Mouse (Mus musculus) layer of hippocampus, adult 9-11 months (tissue): Measurements from ENCODE around the gene Slc1a7.
A peak's percentile ranks its signal among the peaks of the same experiment; 100 is the strongest.

ENCODE experiments used
- DNase-seq: peaks from one replicate; pipeline ENCODE4 v3.0.0; 2022

Gene Slc1a7

DNA sequence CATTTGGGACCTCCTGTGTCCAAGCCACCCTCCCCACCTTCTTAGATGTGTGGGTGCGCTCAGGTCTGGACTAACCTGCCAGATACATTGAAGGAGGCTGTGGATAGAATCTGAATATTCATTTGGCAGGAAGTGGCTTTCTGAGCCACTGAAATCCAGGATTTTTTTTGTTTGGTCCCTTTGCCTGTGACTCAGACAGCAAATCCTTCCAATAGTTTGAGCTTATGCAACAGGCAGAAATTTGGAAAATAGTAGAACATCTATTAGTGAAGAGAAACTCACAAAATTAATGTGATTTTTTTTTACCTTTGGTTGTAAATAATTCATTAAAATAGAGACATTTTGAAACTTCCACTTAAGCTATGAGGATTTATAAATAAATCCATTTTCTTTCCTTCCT is 3.0 kb downstream of the Slc1a7 start:
- no peak for DNase-seq

DNA sequence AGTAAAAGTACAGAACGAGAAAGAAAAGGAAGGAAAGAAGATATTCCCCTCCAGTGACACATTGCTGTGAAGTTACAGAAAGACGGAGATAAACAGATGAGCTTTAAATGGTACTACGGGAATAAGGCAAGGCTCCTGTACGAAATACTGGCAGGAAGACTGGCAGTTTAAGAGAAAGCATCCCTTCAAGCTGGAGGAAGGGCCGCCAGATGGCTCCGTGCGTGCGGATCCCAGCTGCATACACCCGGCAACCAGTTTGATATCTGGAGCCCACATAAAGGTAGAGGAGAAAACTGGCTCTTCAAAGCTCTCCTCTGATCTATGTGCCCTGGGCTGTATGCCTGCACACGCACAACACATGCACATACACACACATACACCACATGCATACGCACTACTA is 6.4 kb downstream of the Slc1a7 start:
- no peak for DNase-seq

- no peak for DNase-seq
Observed at GRCm38 (mm10) chr4:107975004-107975403, 6.9 kb downstream of the Slc1a7 start.

GRCm38 (mm10) chr4:107977593-107977992 is 9.5 kb downstream of the Slc1a7 start:
- no peak for DNase-seq

GRCm38 (mm10) chr4:107979530-107979929 is 11.4 kb downstream of the Slc1a7 start:
- DNase-seq = peak; percentile 37

GRCm38 (mm10) chr4:107980002-107980600 is 12.0 kb downstream of the Slc1a7 start:
- DNase-seq = no peak

- DNase-seq = no peak
Observed at GRCm38 (mm10) chr4:107983717-107984116, 15.6 kb downstream of the Slc1a7 start.

GRCm38 (mm10) chr4:107984282-107984981 is 16.3 kb downstream of the Slc1a7 start:
- DNase-seq = peak; percentile 86

DNA sequence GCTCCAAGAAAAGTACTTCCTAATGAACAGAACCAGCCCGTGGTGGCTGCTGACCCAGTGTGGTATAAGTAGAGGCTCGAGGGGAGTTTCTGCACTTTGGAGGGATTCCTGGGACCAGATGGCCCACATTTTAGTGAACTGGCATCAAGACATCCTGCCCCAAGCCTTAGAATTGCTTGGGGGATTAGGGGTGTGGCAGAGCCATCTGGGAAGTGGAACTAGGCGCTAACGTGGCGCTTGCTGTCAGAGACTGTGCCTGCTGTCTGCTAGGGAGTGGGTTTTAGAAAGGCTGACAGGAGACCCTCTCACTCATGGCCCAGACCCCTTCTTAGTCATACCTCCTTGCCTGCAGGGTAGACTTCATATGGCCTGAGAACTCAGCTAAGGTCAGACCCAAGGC is 17.7 kb downstream of the Slc1a7 start:
- DNase-seq = no peak

DNA sequence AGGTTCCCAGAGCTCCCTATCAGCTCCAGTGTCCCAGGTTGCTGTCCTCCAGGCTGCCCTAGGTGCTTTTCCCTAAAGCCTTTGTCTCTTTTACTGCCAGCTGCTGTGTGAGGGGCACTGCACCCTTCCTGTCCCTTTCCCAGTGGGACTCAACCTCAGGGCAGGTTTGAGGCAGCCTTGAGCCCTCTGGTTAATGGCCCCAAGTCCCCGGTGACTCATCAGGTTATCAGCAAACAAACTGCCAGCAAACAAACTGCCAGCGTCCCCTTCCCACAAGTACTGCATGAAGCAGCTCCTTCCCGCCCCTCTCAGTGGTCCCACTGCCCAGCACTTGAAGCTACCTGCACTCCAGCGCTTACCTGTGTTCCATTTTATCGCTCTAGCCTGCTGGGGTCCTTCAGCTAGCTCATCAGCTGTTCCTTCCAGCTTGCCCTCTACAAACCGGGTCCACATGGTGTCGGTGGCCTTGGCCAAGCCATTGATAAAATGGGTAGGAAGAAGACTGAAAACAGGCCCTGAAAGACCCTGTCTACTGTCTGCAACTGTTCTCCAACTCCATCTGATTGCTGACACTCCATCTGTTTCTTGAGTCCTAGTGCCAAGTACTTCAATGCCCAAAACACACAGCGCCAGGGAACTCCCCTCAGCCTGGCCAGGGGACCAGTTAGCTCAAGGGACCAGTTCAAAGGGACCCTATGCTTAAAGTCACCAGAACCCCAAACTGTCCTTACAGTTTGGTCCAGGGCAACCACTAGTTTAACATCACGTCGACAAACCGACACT is 18.4 kb downstream of the Slc1a7 start:
- no peak for DNase-seq

DNA sequence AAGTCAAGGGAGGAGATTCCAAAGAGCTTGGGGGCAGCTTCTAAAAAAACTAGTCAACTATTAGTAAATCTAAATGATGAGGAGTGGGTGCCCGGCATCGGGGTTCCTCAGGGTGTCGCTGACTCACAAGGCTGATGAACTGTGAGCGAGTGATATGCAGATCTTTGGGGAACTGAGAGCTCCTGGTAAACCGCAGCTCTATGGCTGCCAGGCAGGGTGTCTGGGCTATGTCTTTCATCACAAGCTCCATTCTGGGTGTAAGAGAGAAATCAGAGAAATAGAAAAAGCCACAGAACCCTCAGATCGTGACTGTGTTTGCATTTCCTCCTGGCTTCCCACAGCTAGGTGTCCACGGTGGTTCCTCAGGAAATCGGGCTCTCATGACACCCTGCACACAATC is 20.8 kb downstream of the Slc1a7 start:
- DNase-seq = no peak

DNA sequence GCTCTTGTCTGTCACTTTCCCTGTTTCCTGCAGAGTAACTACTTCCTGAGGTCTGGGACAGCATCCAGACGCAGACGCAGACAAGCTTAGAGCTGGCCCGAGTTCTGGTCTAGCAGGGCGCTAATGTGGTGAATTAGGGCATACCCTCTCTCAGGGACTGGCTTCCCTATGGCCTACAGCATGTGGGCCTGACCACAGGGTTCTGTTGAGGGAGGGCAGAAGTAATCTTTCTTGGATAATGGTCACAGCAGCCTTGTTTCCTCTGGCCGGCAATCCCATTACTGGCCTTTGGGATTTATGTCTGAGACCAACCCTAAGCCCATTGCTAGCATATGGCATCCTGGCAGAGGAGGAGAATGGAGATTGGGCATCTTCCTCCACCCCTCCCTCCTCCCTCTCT is 22.7 kb downstream of the Slc1a7 start:
- DNase-seq = no peak

- DNase-seq = no peak
Observed at GRCm38 (mm10) chr4:107991879-107992278, 23.7 kb downstream of the Slc1a7 start.

GRCm38 (mm10) chr4:107995011-107995410 is 26.9 kb downstream of the Slc1a7 start:
- DNase-seq = no peak

GRCm38 (mm10) chr4:107995727-107996126 is 27.6 kb downstream of the Slc1a7 start:
- no peak for DNase-seq

DNA sequence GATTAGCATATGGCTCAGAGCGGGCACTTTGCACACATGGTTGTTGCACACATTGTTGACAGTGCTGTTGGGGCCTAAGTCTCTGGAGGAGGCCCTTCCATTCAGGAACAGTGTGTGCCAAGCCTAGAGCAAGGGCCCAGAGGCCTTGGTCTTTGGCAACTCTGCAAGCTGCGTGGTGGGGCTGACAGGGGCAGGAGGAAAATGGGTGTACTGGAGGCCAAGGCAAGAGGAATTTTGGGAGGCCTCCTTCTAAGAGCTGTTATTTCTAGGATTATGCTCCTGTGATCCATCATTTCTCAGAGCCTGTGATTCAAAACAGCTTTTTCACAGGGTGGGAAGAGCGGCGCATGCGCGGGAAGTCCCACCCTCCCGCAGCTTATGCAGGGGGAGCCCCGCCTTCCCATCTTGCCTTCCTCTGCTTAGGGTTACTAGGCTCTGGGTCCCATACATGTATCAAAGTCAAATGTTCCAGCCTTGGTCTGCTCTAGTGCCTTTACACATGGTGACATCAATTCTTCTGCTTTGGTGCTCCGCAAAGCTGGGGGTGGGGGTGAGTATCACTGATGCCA is 28.4 kb downstream of the Slc1a7 start:
- no peak for DNase-seq

- DNase-seq = no peak
Observed at GRCm38 (mm10) chr4:107998641-107999332, 30.7 kb downstream of the Slc1a7 start.

- no peak for DNase-seq
Observed at GRCm38 (mm10) chr4:107999380-107999779, 31.2 kb downstream of the Slc1a7 start.

GRCm38 (mm10) chr4:108005328-108005727 is 37.2 kb downstream of the Slc1a7 start:
- DNase-seq = no peak

DNA sequence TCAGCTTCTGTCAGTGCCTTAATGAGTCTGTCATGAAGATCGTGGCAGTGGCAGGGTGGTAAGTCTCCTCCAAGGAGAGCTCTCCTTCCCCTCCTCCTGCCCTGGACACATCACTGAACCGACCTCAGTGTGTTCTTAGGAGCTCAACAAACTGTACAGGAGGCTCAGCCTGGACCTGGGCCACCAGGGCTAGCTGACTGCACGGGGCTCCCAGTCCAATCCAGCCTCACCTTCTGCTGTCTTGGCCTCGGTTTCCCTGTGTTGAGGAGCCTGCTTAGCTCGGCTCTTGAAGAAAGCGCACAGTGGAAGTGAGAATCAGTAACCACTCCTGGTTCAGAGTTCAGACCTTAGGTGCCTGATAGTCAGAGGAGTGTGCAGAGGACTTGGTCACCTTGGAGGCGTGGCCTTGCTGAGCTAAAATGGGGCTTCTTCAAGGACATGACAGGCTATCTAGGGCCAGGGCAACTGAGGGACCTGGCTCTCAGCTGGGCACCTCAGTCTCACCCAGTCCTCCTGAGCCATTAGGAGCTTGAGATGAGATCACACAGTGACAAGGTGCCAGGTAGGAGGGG is 39.5 kb downstream of the Slc1a7 start:
- DNase-seq = no peak

DNA sequence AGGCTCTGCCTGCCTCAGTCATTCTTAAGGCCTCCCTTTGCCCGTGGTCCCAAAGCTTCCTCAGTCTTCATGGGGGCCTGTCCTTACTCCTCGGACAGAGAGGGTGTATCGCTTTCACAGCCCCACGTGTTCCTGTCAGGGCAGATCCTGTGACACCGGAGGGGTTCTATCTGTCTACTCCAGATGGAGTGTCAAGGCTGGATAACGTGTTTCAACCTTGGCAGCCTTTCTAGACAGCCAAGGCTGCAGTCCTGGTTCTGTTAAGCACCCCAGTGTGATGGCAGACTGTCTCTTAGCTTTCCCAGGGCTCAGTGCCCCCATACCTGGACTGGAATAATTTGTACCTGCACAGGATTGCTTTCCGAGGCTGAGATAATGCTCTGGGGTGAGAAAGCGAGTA is 40.4 kb downstream of the Slc1a7 start:
- no peak for DNase-seq

DNA sequence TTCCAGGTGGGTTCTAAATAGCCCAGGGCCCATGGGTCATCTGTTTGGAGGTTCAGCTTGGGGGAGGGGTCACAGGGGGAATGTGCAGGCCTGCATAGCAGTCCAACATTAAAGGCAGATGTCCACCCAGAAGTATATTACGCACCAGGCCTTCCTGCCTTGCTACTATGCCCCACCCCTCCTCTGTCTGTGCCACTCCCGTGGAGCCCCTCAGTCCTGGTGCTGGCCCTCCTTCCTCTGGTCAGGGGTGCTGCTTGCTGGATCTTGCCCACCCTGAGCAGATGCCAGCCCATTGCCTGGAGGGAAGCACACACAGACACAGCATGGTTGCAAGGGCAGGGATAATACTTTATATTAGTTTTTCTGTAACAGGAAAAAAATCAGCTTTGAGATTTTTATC is 46.3 kb downstream of the Slc1a7 start:
- no peak for DNase-seq
